Mouse (Mus musculus): ENCODE measurements around the gene Hip1r.
A peak's percentile ranks its signal among the peaks of the same experiment; 100 is the strongest.
"Not testable (repeated sequence)": the region's sequence is repeated elsewhere in the genome, so short reads cannot be mapped to it uniquely, and the experiment has no call there.

Hip1r gene

DNA sequence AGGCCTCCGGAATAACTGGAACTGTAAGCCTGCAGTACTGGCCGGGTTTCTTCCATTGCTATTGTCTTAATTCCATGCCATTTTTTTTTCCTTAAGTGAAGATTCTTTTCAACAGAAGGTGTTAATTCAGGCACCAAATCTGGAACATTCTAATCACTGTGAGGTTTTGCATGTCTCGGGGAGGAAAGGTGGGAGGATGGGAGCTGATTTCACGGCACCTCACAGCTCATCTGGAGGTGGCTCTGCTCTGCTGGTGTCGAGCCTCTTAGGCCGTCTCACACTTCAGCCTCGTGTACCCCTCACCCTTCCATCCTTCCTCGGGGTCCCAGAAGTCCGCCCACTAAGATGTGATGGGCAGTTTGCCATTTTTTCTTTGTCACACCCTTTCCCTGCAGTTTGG lies 67.7 kb downstream of the Hip1r start:
- no peak for DNase-seq

- DNase-seq: no peak
Measured at GRCm38 (mm10) chr5:124043212-124043978, 70.0 kb downstream of the Hip1r start.

DNA sequence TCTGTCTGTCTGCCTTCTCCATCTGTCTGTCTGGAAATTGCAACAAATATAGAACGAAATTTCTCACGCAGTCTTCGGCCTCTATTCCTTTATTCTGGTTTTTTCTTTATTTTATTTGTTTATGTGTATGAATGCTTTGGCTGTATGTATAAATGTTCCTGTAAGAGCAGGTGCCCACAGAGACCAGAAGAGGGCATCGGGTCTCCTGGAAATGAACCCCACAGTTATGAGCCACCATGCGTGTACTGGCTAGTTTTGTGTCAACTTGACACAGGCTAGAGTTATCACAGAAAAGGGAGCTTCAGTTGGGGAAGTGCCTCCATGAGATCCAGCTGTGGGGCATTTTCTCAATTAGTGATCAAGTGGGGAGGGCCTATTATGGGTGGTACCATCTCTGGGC lies 70.6 kb downstream of the Hip1r start:
- no peak for DNase-seq

DNA sequence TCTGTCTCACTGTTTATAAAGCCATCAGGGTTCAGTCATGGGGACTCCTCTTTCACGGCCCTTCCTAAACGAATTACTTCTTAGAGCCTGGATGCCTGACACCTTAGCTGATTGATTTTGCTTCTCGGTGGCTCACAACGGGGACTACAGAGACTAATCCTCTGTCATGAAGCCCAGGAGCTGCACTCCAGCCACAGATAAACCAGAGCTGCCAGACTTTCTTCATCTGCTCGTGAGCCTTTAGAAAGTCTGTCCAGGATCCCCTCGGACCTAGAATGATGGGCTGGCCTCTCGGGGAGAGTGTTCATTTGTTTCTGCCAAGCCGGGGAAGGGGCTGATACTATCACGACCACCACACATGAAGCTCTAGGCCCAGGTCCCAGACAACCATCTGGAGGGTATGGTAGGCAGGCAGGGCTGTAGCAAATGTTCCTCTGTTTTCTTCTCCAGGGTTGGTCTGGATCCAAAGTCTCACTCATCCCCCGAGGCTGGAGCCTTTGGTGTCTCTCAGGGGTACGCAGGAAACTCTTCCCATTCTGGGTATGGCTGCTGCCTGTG lies 72.1 kb downstream of the Hip1r start:
- DNase-seq: peak; percentile 32 to 37

GRCm38 (mm10) chr5:124046741-124047401 lies 73.4 kb downstream of the Hip1r start:
- no peak for DNase-seq

GRCm38 (mm10) chr5:124049249-124050045 lies 76.0 kb downstream of the Hip1r start:
- no peak for DNase-seq

DNA sequence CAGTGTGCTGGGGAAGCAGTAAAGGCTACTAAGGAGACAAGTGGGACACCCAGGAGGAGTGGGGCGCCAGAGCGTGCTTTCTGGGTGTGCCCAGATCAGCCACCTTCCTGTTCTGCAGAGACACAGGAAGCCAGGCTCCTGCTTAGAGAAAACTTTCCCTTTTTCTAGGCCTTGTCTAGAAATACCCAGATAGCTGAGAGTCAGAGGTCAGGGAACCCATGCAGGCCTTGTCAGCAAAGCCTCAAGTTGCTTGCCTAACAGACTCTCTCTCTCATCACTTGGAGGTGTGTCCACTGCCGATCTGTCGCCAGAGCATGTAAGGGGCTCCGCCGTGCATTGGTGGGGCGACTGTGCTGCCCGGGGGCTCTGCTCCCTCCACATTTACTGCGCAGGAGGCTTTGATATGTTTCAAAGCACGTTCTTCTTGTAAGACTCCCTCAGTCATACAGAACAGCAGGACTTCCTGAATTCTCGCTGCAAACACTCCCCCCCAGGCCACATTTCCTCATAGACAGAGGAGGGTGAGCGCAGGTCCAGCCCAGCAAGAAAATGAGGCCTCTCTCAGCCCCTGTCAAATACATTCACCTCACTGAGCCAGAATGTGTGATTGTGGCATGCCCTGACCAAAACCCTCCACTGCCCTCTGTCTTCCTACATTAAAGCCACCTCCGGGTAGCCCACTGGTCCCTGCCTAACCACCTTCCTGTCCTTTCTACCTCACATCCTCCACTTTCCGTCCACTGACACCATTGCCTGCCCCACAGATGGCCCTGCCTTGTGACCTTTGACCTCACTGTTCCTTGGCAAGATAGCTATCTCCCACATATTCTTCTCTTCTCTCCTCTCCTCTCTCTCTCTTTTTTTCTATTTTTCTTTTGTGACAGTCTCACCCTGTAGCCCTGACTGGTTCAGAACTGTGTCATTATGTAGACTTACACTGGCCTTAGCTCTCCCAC lies 76.9 kb downstream of the Hip1r start:
- no peak for DNase-seq

DNA sequence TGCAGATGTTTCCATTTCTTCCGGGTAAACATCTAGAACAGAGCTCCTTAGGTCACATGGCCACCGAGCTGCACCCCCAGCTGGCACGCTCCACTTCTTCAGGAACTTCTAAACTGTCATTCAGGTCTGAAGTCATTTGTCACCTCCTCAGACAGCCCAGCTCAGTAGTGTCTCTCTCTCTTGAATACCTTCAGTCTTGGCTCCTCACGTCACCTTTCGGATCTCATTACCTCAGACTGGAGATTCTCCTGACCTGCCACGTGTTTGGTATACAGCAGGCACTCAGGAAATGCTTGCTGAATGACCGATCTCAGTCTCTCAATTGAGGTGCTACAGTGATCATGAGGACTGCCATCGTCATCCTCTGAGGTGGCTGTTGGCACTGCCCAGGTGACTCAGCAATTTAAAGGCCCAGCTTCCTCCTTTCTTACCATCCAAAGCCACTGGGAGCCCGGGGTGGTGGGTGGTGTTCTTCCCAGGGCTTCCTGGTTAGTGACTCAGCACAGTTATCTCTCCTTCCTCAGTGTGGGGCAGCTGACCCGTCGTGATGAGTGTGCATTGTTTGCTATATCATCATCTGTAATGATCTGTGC lies 78.6 kb downstream of the Hip1r start:
- DNase-seq: no peak

GRCm38 (mm10) chr5:124052641-124053040 lies 79.2 kb downstream of the Hip1r start:
- not testable (repeated sequence) for DNase-seq
